Mouse (Mus musculus) kidney, postnatal 4 days (tissue): Measurements from ENCODE around the gene Ccnd1.

Source experiments
- DNase-seq, 2 experiments: peaks; one replicate each; pipeline ENCODE4 v3.0.0; 2021; ENCODE audit warnings: mixed read lengths in 2 of 2

Ccnd1 gene

DNA sequence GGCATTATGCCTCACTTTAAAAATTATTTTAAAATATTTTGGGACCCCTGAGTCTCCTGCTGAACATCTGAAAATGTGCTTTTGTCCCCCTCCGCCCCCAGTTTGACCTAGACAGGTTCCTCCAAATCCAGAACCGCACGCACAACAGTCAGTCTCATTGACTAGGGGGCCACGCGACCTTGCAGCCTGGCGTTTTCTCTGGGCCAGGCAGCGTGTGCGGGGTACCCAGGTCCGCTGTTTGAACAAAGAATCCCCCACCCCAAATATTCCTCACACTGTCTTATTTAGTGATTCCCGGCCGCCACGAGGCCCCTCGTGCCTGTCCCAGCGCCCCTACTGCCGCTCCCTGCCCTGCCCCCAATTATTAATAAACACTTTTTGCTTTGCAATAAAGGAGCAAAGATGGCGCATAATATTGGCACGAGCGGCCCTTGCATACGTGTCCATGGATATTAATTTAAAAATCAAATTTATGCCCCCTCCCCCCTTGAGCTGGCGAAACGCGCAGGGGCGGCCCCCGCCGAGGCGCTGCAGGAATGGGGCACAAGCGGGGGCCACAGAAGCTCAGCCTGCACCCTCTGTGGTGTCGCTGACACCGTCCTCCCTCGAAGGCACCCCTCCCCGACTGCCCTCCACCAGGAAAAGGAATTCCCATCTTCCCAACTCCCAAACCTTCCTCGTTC, 923 bp downstream of the Ccnd1 start:
- DNase-seq = peak in 1 of 2 experiments; percentile 48

GRCm38 (mm10) chr7:144937899-144938517, 1.7 kb downstream of the Ccnd1 start:
- DNase-seq = peak in 1 of 2 experiments; percentile 55

GRCm38 (mm10) chr7:144937490-144937889, 2.2 kb downstream of the Ccnd1 start:
- peak; percentile 94 for DNase-seq

GRCm38 (mm10) chr7:144936311-144936880, 3.3 kb downstream of the Ccnd1 start:
- DNase-seq = no peak

DNA sequence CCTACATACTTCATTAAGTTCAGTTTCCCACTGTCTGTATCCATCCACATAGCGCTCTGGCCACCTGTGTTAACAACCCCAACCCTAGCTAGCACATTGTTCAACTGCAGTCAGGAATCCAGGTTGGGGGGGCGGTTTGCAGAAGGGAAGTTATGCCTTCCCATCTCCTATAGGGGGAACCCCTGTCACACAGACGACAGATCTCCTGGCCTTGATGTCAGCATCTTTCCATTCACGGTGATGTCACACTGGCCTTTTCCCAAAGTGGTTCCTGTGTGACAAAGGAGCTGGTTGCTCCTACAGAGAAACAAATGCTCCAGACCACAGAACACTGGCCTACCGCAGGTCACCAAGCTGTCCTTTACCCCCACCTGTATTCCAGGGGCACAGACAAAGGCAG, 4.2 kb downstream of the Ccnd1 start:
- DNase-seq = peak; percentile 51 to 64

GRCm38 (mm10) chr7:144934901-144935300, 4.8 kb downstream of the Ccnd1 start:
- DNase-seq = no peak

GRCm38 (mm10) chr7:144933796-144934195, 5.9 kb downstream of the Ccnd1 start:
- no peak for DNase-seq

- peak in 1 of 2 experiments; percentile 29 for DNase-seq
Measured at GRCm38 (mm10) chr7:144933336-144933735, 6.4 kb downstream of the Ccnd1 start.

DNA sequence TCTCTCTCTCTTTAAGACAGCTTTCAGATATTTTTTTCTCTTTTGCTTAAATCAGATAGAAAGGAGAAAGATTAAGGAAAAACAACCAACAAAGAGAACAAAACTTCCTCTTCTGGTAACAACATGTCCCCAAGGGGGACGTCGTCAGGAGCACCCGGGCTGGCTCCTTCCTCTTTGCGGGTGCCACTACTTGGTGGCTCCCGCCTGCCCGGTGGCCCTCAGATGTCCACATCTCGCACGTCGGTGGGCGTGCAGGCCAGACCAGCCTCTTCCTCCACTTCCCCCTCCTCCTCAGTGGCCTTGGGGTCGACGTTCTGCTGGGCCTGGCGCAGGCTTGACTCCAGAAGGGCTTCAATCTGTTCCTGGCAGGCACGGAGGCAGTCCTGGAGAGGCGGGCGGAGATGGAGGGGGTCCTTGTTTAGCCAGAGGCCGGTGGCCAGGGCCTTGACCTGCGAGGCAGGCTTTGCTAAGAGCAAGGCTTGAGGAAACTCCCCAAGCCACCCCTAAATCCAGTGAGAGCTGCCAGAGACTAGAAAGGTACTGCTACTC, 7.3 kb downstream of the Ccnd1 start:
- no peak for DNase-seq

- DNase-seq = peak; percentile 69 to 77
Measured at GRCm38 (mm10) chr7:144931778-144932177, 7.9 kb downstream of the Ccnd1 start.

- DNase-seq = peak in 1 of 2 experiments; percentile 36
Measured at GRCm38 (mm10) chr7:144929931-144930330, 9.8 kb downstream of the Ccnd1 start.

DNA sequence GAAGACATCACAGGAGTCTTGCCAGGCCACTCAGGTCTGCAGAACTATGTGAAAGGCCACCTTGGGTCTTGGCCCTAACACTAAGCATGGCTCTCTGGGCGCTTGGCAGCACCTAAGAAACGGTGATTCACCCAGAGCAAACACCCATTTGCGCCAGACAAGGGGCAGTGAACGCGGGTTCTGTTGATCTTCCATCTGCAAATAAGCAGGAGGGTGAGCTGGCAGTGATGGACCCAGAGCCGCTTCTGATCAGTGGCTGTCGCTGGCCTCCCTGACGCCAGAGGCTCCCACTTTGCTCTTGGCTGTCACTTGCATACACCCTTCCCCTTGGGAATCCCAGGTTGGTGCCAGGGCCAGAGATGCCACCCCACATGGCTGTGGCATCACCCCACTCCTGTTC, 10.2 kb downstream of the Ccnd1 start:
- DNase-seq = peak in 1 of 2 experiments; percentile 23

DNA sequence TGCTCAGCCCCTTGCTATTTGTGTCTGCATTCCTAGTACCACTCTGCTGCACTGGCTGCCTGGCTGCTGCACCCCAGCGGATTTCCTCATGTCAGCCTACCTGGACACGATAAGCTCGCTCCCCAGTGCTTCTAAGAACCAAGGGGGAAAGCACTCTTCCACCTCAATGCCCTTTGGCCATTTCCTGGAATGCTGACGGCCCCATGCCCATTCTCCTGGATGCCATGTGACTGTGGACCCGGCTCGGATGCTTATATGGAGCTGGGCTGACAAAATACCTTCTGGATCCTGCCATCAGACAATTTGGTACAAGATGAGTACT, 10.9 kb downstream of the Ccnd1 start:
- peak in 1 of 2 experiments; percentile 37 for DNase-seq

GRCm38 (mm10) chr7:144928009-144928888, 11.5 kb downstream of the Ccnd1 start:
- no peak for DNase-seq

DNA sequence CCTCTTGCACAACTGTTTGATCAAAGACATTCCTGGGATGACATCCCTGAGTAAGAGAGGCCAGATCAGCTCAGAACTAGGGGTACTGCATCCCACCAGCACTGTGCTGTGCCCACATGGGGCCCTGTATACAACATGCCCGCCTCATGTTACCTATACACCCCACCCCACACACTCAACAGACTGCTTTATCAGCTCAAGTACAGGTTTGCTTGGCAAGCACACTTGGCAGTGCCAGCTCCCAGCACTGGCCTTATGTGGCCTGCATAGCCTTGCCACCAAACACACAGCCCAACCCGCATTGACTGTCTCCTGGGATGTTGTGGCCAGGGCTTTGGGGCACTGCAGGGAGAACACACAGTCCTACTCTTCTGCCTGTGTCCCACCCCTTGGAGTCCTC, 12.1 kb downstream of the Ccnd1 start:
- DNase-seq = no peak

DNA sequence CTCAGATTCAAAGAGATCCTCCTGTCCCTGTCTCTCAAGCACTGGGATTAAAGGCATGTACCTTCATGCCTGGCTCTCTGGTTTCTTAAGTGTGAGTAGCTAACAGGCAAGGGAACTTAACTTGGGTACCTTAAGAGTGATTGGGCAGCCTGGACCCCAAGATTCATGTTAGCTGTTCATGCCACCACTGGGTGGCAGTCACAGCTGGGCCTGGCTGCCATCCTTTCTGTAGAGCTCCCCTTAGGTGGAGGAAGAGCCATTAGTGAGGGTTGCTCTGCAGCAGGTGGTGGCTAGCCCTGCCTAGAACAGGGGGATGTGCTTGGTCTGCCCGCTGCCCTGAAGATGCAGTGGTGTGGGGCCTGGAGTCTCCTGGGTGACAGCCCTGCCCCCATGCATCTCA, 20.9 kb downstream of the Ccnd1 start:
- DNase-seq = no peak

- peak; percentile 92 to 94 for DNase-seq
Measured at GRCm38 (mm10) chr7:144914948-144915750, 24.6 kb downstream of the Ccnd1 start, which contains the start of gene LTO1. LTO1 (plus strand) TSS chr7:144915100.

DNA sequence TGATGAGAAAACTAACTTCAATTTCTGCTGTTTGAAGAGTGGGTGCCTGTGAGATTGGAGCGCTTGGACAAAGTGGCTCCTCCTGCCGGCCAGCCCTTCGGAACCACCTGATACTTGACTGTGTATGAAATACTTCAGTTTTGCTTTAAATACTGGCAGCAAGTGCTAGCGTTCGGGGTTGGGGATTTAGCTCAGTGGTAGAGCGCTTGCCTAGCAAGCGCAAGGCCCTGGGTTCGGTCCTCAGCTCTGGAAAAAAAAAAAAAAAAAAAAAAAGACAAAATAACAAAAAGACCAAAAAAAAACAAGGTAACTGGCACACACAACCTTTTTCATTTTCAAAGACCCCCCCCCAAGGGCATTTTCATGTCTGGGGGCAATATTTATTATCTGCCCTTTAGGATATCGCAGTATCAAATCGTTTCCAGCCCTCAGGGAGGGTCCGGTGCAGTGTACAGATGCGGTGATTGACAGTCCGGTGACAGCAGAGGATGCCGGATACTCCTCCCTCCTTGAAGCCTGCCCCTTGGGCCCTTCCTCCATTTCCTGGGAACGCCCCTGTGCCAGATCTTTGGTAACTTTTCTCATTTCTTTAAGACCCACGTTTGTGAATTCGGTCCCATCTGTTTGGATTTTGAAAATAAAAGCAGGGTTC, 25.3 kb downstream of the Ccnd1 start:
- DNase-seq = peak in 1 of 2 experiments; percentile 49

GRCm38 (mm10) chr7:144912897-144913296, 26.8 kb downstream of the Ccnd1 start:
- DNase-seq = no peak

DNA sequence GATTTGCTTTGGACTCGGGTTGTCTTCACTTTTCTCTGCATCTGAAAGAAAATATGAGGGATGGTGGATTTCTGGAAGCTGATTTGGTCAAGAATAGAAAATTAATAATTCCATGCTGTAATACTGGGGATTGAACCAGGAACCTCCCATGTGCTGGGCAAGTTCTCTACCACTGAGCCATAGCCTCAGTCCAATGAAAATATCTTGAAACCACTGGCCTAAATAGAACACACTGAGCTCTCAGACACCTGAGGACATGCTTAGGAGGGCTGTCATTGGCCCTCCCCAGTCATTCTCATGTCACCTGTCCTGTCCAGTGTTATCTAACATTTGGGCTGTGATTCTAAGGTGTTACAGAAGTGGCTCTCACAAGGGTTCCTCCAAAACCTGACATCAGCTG, 28.6 kb downstream of the Ccnd1 start:
- no peak for DNase-seq

- DNase-seq = no peak
Measured at GRCm38 (mm10) chr7:144908705-144909104, 31.0 kb downstream of the Ccnd1 start.
